In the genomic region with DNA sequence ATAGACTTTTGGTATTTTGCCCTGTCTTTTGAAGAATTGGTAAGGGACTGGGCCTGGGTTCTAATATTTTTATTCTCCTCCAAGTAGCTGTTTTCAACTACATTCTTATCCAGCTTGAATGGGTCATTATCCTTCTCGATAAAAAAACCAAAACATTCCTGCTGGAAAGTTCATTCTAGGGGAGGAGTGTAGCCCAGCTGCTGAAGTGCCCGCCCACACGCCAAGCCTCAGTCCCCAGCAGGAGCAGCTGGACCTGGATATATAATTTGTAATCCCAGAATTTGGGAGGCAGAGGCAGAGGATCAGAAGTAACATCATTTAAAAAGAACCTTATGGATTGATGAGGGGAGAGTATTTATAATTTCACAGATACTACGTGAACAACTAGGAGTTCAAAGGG, we compare ENCODE assay signal across 6 mouse cellular contexts. TPM values are rescaled to one million over a fixed set of nuclear protein-coding genes. Genes with fewer than 3 reads are reported as not detected.
"Had no signal": no experiment of that assay in that cellular context is flagged by ENCODE, and none has a peak within 500 bp of the region (broad histone marks: within the 10 kb centered on the region; RNA-seq: fewer than 3 reads in every experiment).

No protein-coding gene starts in this region.

- DNase-seq: kidney, adult 18-20 months; layer of hippocampus, postnatal 36 days; liver, embryonic 13.5 days; thymus, adult 18-20 months; thymus, postnatal 36 days had no signal

RNA-seq across cellular contexts. Expression of gene Gm43518, which starts 19.3 kb away (rescaled TPM):
- total RNA-seq: monocyte, adult 5-6 weeks had no signal
